Mouse (Mus musculus) liver, adult 2 months (tissue): Measurements from ENCODE around the gene Pi4k2b.
"Not testable (repeated sequence)": the region's sequence is repeated elsewhere in the genome, so short reads cannot be mapped to it uniquely, and the experiment has no call there.

ENCODE experiments used
- CTCF ChIP-seq: fragments of 200-500 bp; IDR thresholded peaks from 2 replicates; pipeline ENCODE4 v1.5.1; 2011; ENCODE audit warnings: low read depth, low read length, control low read depth
- POLR2A ChIP-seq: fragments of 200-500 bp; IDR thresholded peaks from 2 replicates; pipeline ENCODE4 v1.6.1; 2011; ENCODE audit warnings: low read length, control low read depth; ENCODE audit not compliant: insufficient read depth; ENCODE audit errors: extremely low read depth

DNA sequence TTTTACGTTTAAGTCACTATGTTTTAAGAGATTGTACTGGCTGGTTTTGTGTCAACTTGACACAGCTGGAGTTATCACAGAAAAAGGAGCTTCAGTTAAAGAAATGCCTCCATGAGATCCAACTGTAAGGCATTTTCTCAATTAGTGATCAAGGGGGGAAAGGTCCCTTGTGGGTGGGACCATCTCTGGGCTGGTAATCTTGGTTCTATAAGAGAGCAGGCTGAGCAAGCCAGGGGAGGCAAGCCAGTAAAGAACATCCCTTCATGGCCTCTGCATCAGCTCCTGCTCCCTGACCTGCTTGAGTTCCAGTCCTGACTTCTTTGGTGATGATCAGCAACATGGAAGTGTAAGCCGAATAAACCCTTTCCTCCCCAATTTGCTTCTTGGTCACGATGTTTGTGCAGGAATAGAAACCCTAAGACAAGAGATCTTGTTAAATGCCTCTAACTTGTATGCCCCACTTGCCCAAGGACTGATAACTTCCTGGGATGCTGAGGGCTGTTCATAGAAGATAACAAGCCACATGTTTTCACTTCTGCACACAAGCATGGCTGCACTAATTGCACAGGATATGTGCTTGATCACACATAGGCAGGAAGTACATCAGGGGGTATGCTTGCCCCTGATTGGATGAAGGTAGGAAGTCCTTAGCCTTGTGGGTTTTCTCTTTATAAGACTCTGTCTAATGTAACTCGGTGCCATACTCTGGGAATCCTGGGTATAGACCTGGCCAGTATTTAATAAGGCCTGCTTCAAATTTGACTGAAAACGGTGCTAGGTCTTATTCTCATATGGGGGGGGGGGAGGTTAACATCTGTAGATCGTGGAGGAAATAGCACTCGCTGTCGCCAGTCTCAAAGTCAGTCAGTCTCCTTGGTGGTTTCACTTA, 35.3 kb downstream of the Pi4k2b start:
- TF ChIP-seq CTCF, POLR2A: not testable (repeated sequence)
